ENCODE assay signal across 29 mouse cellular contexts in genomic region chr1:170432288-170432687, GRCm38 (mm10).
DNase-seq lines count a peak whose midpoint lies in the region; ATAC-seq lines count a peak whose summit lies in the region.
"Had no signal": no experiment of that assay in that cellular context is flagged by ENCODE, and none has a peak within 500 bp of the region (broad histone marks: within the 10 kb centered on the region; RNA-seq: fewer than 3 reads in every experiment).

No protein-coding gene starts in this region.

- H3K9me3 ChIP-seq in heart, embryonic 10.5 days = no peaks in the 10 kb centered on the region
- H3K9me3 ChIP-seq in liver, embryonic 16.5 days (replicated peaks; ENCODE audit: control insufficient read depth, low read length) = no peaks in the 10 kb centered on the region
- no peaks in the 10 kb centered on the region for H3K9me3 ChIP-seq in forebrain, embryonic 10.5 days
- H3K9me3 ChIP-seq: embryonic facial prominence, embryonic 10.5 days; embryonic facial prominence, embryonic 15.5 days; forebrain, embryonic 13.5 days; G1E; heart, embryonic 12.5 days; hindbrain, embryonic 10.5 days; hindbrain, embryonic 15.5 days; limb, embryonic 10.5 days; limb, embryonic 15.5 days; liver, embryonic 15.5 days; stomach, embryonic 15.5 days had no signal

- no peak overlapping the region for H3K9ac ChIP-seq in liver, embryonic 16.5 days (ENCODE audit: low read depth, low read length)
- H3K9ac ChIP-seq: embryonic facial prominence, embryonic 15.5 days; forebrain, embryonic 13.5 days; heart, embryonic 12.5 days; hindbrain, embryonic 15.5 days; limb, embryonic 15.5 days; liver, embryonic 15.5 days; stomach, embryonic 15.5 days had no signal

- H3K4me3 ChIP-seq in heart, embryonic 10.5 days = no peak overlapping the region
- no peak overlapping the region for H3K4me3 ChIP-seq in liver, embryonic 16.5 days (ENCODE audit: low read depth, low read length)
- no peak overlapping the region for H3K4me3 ChIP-seq in forebrain, embryonic 10.5 days
- H3K4me3 ChIP-seq: embryonic facial prominence, embryonic 10.5 days; embryonic facial prominence, embryonic 15.5 days; forebrain, embryonic 13.5 days; heart, embryonic 12.5 days; hindbrain, embryonic 10.5 days; hindbrain, embryonic 15.5 days; layer of hippocampus, adult 2 months; limb, embryonic 10.5 days; limb, embryonic 15.5 days; liver, embryonic 15.5 days; stomach, embryonic 15.5 days had no signal

- H3K27ac ChIP-seq in heart, embryonic 10.5 days = 0 out of 2 replicates have a peak overlapping the region, but pooled peaks have one; percentile 3
- H3K27ac ChIP-seq in liver, embryonic 16.5 days (ENCODE audit: low read length) = no peak overlapping the region
- no peak overlapping the region for H3K27ac ChIP-seq in forebrain, embryonic 10.5 days
- H3K27ac ChIP-seq: embryonic facial prominence, embryonic 10.5 days; embryonic facial prominence, embryonic 15.5 days; forebrain, embryonic 13.5 days; hindbrain, embryonic 10.5 days; hindbrain, embryonic 15.5 days; limb, embryonic 10.5 days; limb, embryonic 15.5 days; liver, embryonic 15.5 days; stomach, embryonic 15.5 days had no signal

- WGBS in heart, embryonic 10.5 days = 80% methylated on average over 5 of the region's 5 CpGs
- WGBS in liver, embryonic 16.5 days (ENCODE audit: insufficient replicate concordance) = 51% methylated on average over 5 of the region's 5 CpGs
- WGBS in forebrain, embryonic 10.5 days = 85% methylated on average over 5 of the region's 5 CpGs

- H3K27me3 ChIP-seq in heart, embryonic 10.5 days (ENCODE audit: insufficient read depth, poor library complexity, severe bottlenecking) = no peaks in the 10 kb centered on the region
- H3K27me3 ChIP-seq in liver, embryonic 16.5 days (ENCODE audit: control insufficient read depth, insufficient read depth, low read depth, low read length) = no peaks in the 10 kb centered on the region
- H3K27me3 ChIP-seq in forebrain, embryonic 10.5 days (ENCODE audit: poor library complexity, severe bottlenecking) = no peaks in the 10 kb centered on the region
- H3K27me3 ChIP-seq: embryonic facial prominence, embryonic 15.5 days; forebrain, embryonic 13.5 days; heart, embryonic 12.5 days; hindbrain, embryonic 15.5 days; limb, embryonic 15.5 days; liver, embryonic 15.5 days; stomach, embryonic 15.5 days had no signal

- DNase-seq in heart, embryonic 10.5 days (ENCODE audit: low spot score) = no peak
- DNase-seq in heart, postnatal 36 days = no peak
- DNase-seq in liver = no peak
- DNase-seq in kidney, postnatal 10 days = peak; percentile 52
- no peak for DNase-seq in right cerebral cortex, postnatal 4 days
- DNase-seq in forebrain, embryonic 10.5 days (ENCODE audit: extremely low spot score, low spot score) = no peak
- no peak for DNase-seq in layer of hippocampus, adult 9-11 months
- DNase-seq: adrenal gland, adult 8-10 months; cerebellum, adult 8-10 months; cerebellum, postnatal 25 days; gastrocnemius, postnatal 14 days; heart, adult 18-20 months; lung, postnatal 36 days had no signal

- peaks cover 47% of the 10 kb centered on the region for H3K4me1 ChIP-seq in heart, embryonic 10.5 days
- H3K4me1 ChIP-seq in liver, embryonic 16.5 days (ENCODE audit: control insufficient read depth, low read depth, low read length) = no peaks in the 10 kb centered on the region
- H3K4me1 ChIP-seq in forebrain, embryonic 10.5 days = peaks cover 22% of the 10 kb centered on the region
- H3K4me1 ChIP-seq: embryonic facial prominence, embryonic 15.5 days; stomach, embryonic 15.5 days had no signal

- H3K4me2 ChIP-seq in liver, embryonic 16.5 days (ENCODE audit: low read depth, low read length) = no peak overlapping the region
- H3K4me2 ChIP-seq: embryonic facial prominence, embryonic 15.5 days; forebrain, embryonic 13.5 days; heart, embryonic 12.5 days; hindbrain, embryonic 15.5 days; limb, embryonic 15.5 days; liver, embryonic 15.5 days; midbrain, embryonic 11.5 days; stomach, embryonic 15.5 days had no signal

- H3K36me3 ChIP-seq in heart, embryonic 10.5 days = no peaks in the 10 kb centered on the region
- no peaks in the 10 kb centered on the region for H3K36me3 ChIP-seq in liver, embryonic 16.5 days (ENCODE audit: control insufficient read depth, insufficient read depth)
- H3K36me3 ChIP-seq in forebrain, embryonic 10.5 days (replicated peaks) = no peaks in the 10 kb centered on the region
- H3K36me3 ChIP-seq: embryonic facial prominence, embryonic 10.5 days; embryonic facial prominence, embryonic 15.5 days; G1E; heart, embryonic 12.5 days; hindbrain, embryonic 10.5 days; hindbrain, embryonic 15.5 days; limb, embryonic 10.5 days; limb, embryonic 15.5 days; liver, embryonic 15.5 days; stomach, embryonic 15.5 days had no signal

- intact Hi-C loops in heart, postnatal 36 days (cut with DNase I) = no loop called here

- peak; percentile 45; the same call in 1 of the 2 replicates for ATAC-seq in liver, embryonic 16.5 days (ENCODE audit: low read depth)
- ATAC-seq: forebrain, embryonic 13.5 days; inflammation-experienced regulatory T-cells, adult 6 months; midbrain, embryonic 16.5 days had no signal
